Mouse (Mus musculus) adrenal gland, adult 8-10 months (tissue): Measurements from ENCODE around the gene Clcc1. TPM values are rescaled to one million over a fixed set of nuclear protein-coding genes. Genes with fewer than 3 reads are reported as not detected.

Experiments
- DNase-seq: peaks from one replicate; pipeline ENCODE4 v3.0.0; 2022
- total RNA-seq, 4 experiments: library from RNA; stranded (reverse); gene quantifications; 2 replicates each; pipeline ENCODE4 v1.2.4; 2022

Clcc1 gene
- total RNA-seq, 4 experiments from 2014 or later = 45.3 to 56.4 (median 50.8) TPM

GRCm38 (mm10) chr3:108702789-108703188 lies 49.1 kb downstream of the Clcc1 start:
- DNase-seq = no peak

- no peak for DNase-seq
These were observed 57.6 kb downstream of the Clcc1 start for GRCm38 (mm10) chr3:108711296-108711695.

- no peak for DNase-seq
These were observed 59.5 kb downstream of the Clcc1 start for GRCm38 (mm10) chr3:108713065-108713675.

GRCm38 (mm10) chr3:108714837-108715236 lies 61.1 kb downstream of the Clcc1 start:
- no peak for DNase-seq

GRCm38 (mm10) chr3:108717896-108718502 lies 64.3 kb downstream of the Clcc1 start:
- no peak for DNase-seq

GRCm38 (mm10) chr3:108719357-108719756 lies 65.6 kb downstream of the Clcc1 start:
- DNase-seq = no peak

GRCm38 (mm10) chr3:108719761-108720160 lies 66.0 kb downstream of the Clcc1 start:
- no peak for DNase-seq

GRCm38 (mm10) chr3:108721076-108721991 lies 67.6 kb downstream of the Clcc1 start:
- peak; percentile 15 for DNase-seq

GRCm38 (mm10) chr3:108722036-108722872 lies 68.5 kb downstream of the Clcc1 start, which contains the start of gene Gpsm2:
Gene Gpsm2 (minus strand): TSS chr3:108722309.
- DNase-seq = peak; percentile 90

GRCm38 (mm10) chr3:108726413-108726812 lies 72.7 kb downstream of the Clcc1 start:
- DNase-seq = no peak

GRCm38 (mm10) chr3:108727344-108727743 lies 73.6 kb downstream of the Clcc1 start:
- DNase-seq = no peak

GRCm38 (mm10) chr3:108727776-108728175 lies 74.1 kb downstream of the Clcc1 start:
- DNase-seq = no peak

Other genes with a start within 250 kb of the Clcc1 start
- gene Celsr2, start 238.4 kb upstream of the Clcc1 start, total RNA-seq = 10 to 100 TPM in 2 of 4 experiments, 1 to 10 TPM in 2; 6.5 to 14.6 (median 9.5) TPM
- 100 to 1,000 TPM; 183 to 191 (median 186) TPM for gene Sars, start 208.7 kb upstream of the Clcc1 start, total RNA-seq
- under 1 TPM in 2 of 4 experiments, not detected in 2; 0.45 to 0.59 TPM for gene 1700013F07Rik, start 119.8 kb upstream of the Clcc1 start, total RNA-seq
- 1 to 10 TPM; 2.4 to 6.9 (median 3.9) TPM for gene 5330417C22Rik, start 117.4 kb upstream of the Clcc1 start, total RNA-seq
- 10 to 100 TPM; 63.6 to 76.6 (median 68.7) TPM for gene Tmem167b, start 91.4 kb upstream of the Clcc1 start, total RNA-seq
- 10 to 100 TPM; 26.3 to 35.0 (median 29.7) TPM for gene Taf13, start 82.2 kb upstream of the Clcc1 start, total RNA-seq
- gene Wdr47, start 62.6 kb upstream of the Clcc1 start, total RNA-seq = 10 to 100 TPM; 11.7 to 19.3 (median 15.3) TPM
- 1 to 10 TPM; 1.9 to 2.8 (median 2.2) TPM for gene Gpsm2, start 68.4 kb downstream of the Clcc1 start, total RNA-seq
- gene Aknad1, start 85.7 kb downstream of the Clcc1 start, total RNA-seq = under 1 TPM in 1 of 4 experiments, not detected in 3; 0.07 TPM
- 10 to 100 TPM; 59.8 to 75.3 (median 63.4) TPM for gene Stxbp3, start 186.6 kb downstream of the Clcc1 start, total RNA-seq
- 1 to 10 TPM in 2 of 4 experiments, under 1 TPM in 2; 0.35 to 2.2 (median 0.90) TPM for gene Fndc7, start 236.1 kb downstream of the Clcc1 start, total RNA-seq